Mouse (Mus musculus) cerebellum, adult 2 months (tissue): ENCODE measurements around the gene Ptpn9. TPM values are rescaled to one million over a fixed set of nuclear protein-coding genes. Genes with fewer than 3 reads are reported as not detected.

ENCODE experiments used
- DNase-seq, 2 experiments: peaks; one replicate each; pipeline ENCODE4 v3.0.0; 2021
- H3K27ac ChIP-seq: fragments of 200-500 bp; 2 replicates; pipeline ENCODE4 v1.5.1; 2012; ENCODE audit warnings: low read length, control low read depth, inconsistent platforms; ENCODE audit not compliant: insufficient read depth
- H3K27me3 ChIP-seq: fragments of 200-500 bp; 2 replicates; pipeline ENCODE4 v1.6.1; 2012; ENCODE audit warnings: inconsistent platforms, mild to moderate bottlenecking, low read length, moderate library complexity; ENCODE audit not compliant: control insufficient read depth, insufficient read depth
- H3K4me1 ChIP-seq: fragments of 200-500 bp; 2 replicates; pipeline ENCODE4 v1.6.1; 2011; ENCODE audit warnings: low read length; ENCODE audit not compliant: control insufficient read depth, insufficient read depth
- H3K4me3 ChIP-seq: fragments of 200-500 bp; replicated peaks from 2 replicates; pipeline ENCODE3; 2011; ENCODE audit warnings: mild to moderate bottlenecking, low read depth, low read length, control low read depth; ENCODE audit not compliant: insufficient read depth
- CTCF ChIP-seq: fragments of 200-500 bp; IDR thresholded peaks from 2 replicates; pipeline ENCODE4 v1.5.1; 2011; ENCODE audit warnings: low read depth, mild to moderate bottlenecking, control low read depth, low read length, moderate library complexity, borderline replicate concordance; ENCODE audit not compliant: insufficient read depth
- POLR2A ChIP-seq: fragments of 200-500 bp; IDR thresholded peaks from 2 replicates; pipeline ENCODE4 v1.6.1; 2011; ENCODE audit warnings: low read length, control low read depth, borderline replicate concordance; ENCODE audit not compliant: insufficient read depth
- WGBS: fragments of 180-500 bp; shearing (Covaris S2); methylation state at CpG from one replicate; pipeline ENCODE4 v1.1.7; 2018; 5-methylcytosine and 5-hydroxymethylcytosine counted together
- polyA plus RNA-seq: library from polyadenylated mRNA; depleted of rRNA; stranded (reverse); fragments of >200 nt; gene quantifications from 2 replicates; pipeline ENCODE4 v1.2.3, GENCODE M21; 2012

The Ptpn9 gene
- polyA plus RNA-seq, 1 experiment = 20.5 TPM

- peak; percentile 5; the same call in 1 of the 2 replicates for TF ChIP-seq CTCF
- TF ChIP-seq POLR2A = 0 out of 2 replicates have a peak, but pooled peaks have one; percentile 27
- under 1% methylated on average over 54 of the region's 54 CpGs for WGBS
- peak overlapping the region; percentile 68 for H3K27ac ChIP-seq
- H3K27me3 ChIP-seq = no peaks in the 10 kb centered on the region
- peaks cover 3% of the 10 kb centered on the region; the same call in 1 of the 2 replicates for H3K4me1 ChIP-seq
- H3K4me3 ChIP-seq = peak overlapping the region; percentile 97
- peak; percentile 93 to 99 for DNase-seq
Measured at GRCm38 (mm10) chr9:57072989-57073789, 78.5 kb downstream of the Ptpn9 start.

- under 1% methylated on average over 15 of the region's 15 CpGs for WGBS
- H3K4me1 ChIP-seq = peaks cover 3% of the 10 kb centered on the region; the same call in 1 of the 2 replicates
- H3K4me3 ChIP-seq = peak overlapping the region; percentile 75
- TF ChIP-seq POLR2A = no peak
- no peak for TF ChIP-seq CTCF
- peak overlapping the region; percentile 12; the same call in 1 of the 2 replicates for H3K27ac ChIP-seq
- H3K27me3 ChIP-seq = no peaks in the 10 kb centered on the region
- no peak for DNase-seq
Measured at GRCm38 (mm10) chr9:57073790-57074094, 79.0 kb downstream of the Ptpn9 start.

- no peak for TF ChIP-seq CTCF
- no peak for TF ChIP-seq POLR2A
- peaks cover 3% of the 10 kb centered on the region; the same call in 1 of the 2 replicates for H3K4me1 ChIP-seq
- 3% methylated on average over 21 of the region's 21 CpGs for WGBS
- peak overlapping the region; percentile 75 for H3K4me3 ChIP-seq
- peak; percentile 36 to 48 for DNase-seq
- H3K27ac ChIP-seq = peak overlapping the region; percentile 12; the same call in 1 of the 2 replicates
- no peaks in the 10 kb centered on the region for H3K27me3 ChIP-seq
Measured at GRCm38 (mm10) chr9:57074171-57074821, 79.6 kb downstream of the Ptpn9 start.

- H3K4me1 ChIP-seq = peaks cover 3% of the 10 kb centered on the region; the same call in 1 of the 2 replicates
- H3K27ac ChIP-seq = peak overlapping the region; percentile 49; the same call in 1 of the 2 replicates
- peak overlapping the region; percentile 66 for H3K4me3 ChIP-seq
- H3K27me3 ChIP-seq = no peaks in the 10 kb centered on the region
- DNase-seq = peak; percentile 76 to 82
- 2% methylated on average over 17 of the region's 17 CpGs for whole genome bisulfite sequencing
- no peak for TF ChIP-seq CTCF
- no peak for TF ChIP-seq POLR2A
Measured at GRCm38 (mm10) chr9:57074822-57075603, 80.3 kb downstream of the Ptpn9 start.

GRCm38 (mm10) chr9:57075681-57076381 is 81.1 kb downstream of the Ptpn9 start:
- H3K4me1 ChIP-seq = peaks cover 3% of the 10 kb centered on the region; the same call in 1 of the 2 replicates

DNA sequence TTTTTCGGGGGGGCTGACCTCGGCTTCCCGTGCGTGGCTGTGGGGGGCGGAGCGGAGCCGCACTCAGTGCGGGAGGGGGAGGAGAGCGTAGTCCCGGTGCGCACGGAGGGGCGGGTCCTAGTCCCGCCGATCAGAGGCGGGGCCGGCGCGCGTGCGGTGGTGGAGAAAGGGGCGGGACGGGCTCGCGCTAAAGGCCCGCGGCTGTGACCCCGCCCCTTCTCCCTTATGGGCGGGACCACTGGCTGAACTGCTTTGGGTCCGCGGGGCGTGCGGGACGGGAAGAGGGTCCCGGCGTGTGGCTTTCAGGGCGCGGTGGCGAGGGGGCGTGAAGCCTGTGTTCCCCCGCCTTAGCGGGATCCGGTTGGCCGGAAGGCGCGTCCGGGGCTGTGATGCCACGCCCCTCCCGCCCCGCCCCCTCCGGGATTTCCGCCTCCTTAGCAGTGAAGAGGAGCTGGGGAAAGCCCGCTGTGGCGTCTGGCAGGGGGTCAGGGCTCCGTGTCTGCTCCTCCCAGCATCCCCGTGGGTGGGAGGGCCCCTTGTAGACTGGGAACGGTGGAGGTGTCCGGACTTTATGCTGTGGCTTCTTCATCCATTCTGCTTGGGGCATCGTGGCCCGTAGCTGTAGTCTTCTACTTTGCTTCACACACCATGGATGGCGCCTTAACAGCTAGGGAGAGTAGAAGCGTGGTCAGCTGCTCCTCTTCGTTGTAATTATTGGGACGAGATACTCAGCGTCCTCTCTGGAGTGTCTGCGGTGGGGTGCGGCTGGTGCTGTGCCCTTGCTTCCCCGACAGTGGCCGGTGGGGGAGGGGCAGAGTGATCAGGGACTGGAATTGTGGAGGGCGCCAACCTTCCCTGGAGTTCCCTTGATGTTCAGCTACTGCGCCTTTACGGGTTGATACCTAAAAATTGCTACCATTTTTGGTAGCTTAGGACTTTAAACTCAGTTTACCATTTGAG is 82.3 kb downstream of the Ptpn9 start:
- no peaks in the 10 kb centered on the region for H3K27me3 ChIP-seq
- peak; percentile 88 to 89 for DNase-seq
- no peak for TF ChIP-seq CTCF
- TF ChIP-seq POLR2A = no peak
- peak overlapping the region; percentile 81 for H3K4me3 ChIP-seq
- peaks cover 3% of the 10 kb centered on the region; the same call in 1 of the 2 replicates for H3K4me1 ChIP-seq
- peak overlapping the region; percentile 57; the same call in 1 of the 2 replicates for H3K27ac ChIP-seq
- WGBS = under 1% methylated on average over 66 of the region's 72 CpGs

More at GRCm38 (mm10) chr9:57075681-57076381, 81.1 kb downstream of the Ptpn9 start:
- under 1% methylated on average over 43 of the region's 43 CpGs for WGBS
- H3K4me3 ChIP-seq = peak overlapping the region; percentile 81
- no peaks in the 10 kb centered on the region for H3K27me3 ChIP-seq
- DNase-seq = peak; percentile 98 to 99
- TF ChIP-seq CTCF = no peak
- TF ChIP-seq POLR2A = peak; percentile 66; the same call in 1 of the 2 replicates
- peak overlapping the region; percentile 49; the same call in 1 of the 2 replicates for H3K27ac ChIP-seq
